Mouse (Mus musculus): ENCODE results near the gene Mrpl42.

Mrpl42 gene

GRCm38 (mm10) chr10:95514656-95515292 lies 13.0 kb upstream of the Mrpl42 start, which contains the start of gene Ube2n:
Gene Ube2n (plus strand): TSS chr10:95515145.
- peak; percentile 98 for DNase-seq

- DNase-seq: peak; percentile 27
Observed at GRCm38 (mm10) chr10:95513768-95514556, 12.2 kb upstream of the Mrpl42 start.

- no peak for DNase-seq
Observed at GRCm38 (mm10) chr10:95512635-95513034, 10.9 kb upstream of the Mrpl42 start.

- DNase-seq: no peak
Observed at GRCm38 (mm10) chr10:95509263-95509662, 7.5 kb upstream of the Mrpl42 start.

- DNase-seq: no peak
Observed at GRCm38 (mm10) chr10:95508793-95509192, 7.1 kb upstream of the Mrpl42 start.

GRCm38 (mm10) chr10:95508126-95508525 lies 6.4 kb upstream of the Mrpl42 start:
- DNase-seq: no peak

GRCm38 (mm10) chr10:95504341-95504740 lies 2.6 kb upstream of the Mrpl42 start:
- no peak for DNase-seq

- DNase-seq: no peak
Observed at GRCm38 (mm10) chr10:95503443-95504235, 1.9 kb upstream of the Mrpl42 start.

GRCm38 (mm10) chr10:95501033-95501432 lies 707 bp downstream of the Mrpl42 start:
- DNase-seq: no peak

GRCm38 (mm10) chr10:95494268-95494667 lies 7.5 kb downstream of the Mrpl42 start:
- DNase-seq: no peak

GRCm38 (mm10) chr10:95489653-95490052 lies 12.1 kb downstream of the Mrpl42 start:
- peak; percentile 35 for DNase-seq

- DNase-seq: no peak
Observed at GRCm38 (mm10) chr10:95477516-95477915, 24.2 kb downstream of the Mrpl42 start.

- DNase-seq: peak; percentile 85
Observed at GRCm38 (mm10) chr10:95475923-95476322, 25.8 kb downstream of the Mrpl42 start.

- no peak for DNase-seq
Observed at GRCm38 (mm10) chr10:95471889-95472547, 29.7 kb downstream of the Mrpl42 start.

GRCm38 (mm10) chr10:95471186-95471585 lies 30.6 kb downstream of the Mrpl42 start:
- DNase-seq: no peak

GRCm38 (mm10) chr10:95468894-95469293 lies 32.8 kb downstream of the Mrpl42 start:
- no peak for DNase-seq

- DNase-seq: no peak
Observed at GRCm38 (mm10) chr10:95465485-95465896, 36.2 kb downstream of the Mrpl42 start.

- no peak for DNase-seq
Observed at GRCm38 (mm10) chr10:95464527-95464926, 37.2 kb downstream of the Mrpl42 start.

GRCm38 (mm10) chr10:95462231-95462630 lies 39.5 kb downstream of the Mrpl42 start:
- no peak for DNase-seq

GRCm38 (mm10) chr10:95461053-95461553 lies 40.6 kb downstream of the Mrpl42 start:
- DNase-seq: no peak

GRCm38 (mm10) chr10:95458050-95458806 lies 43.5 kb downstream of the Mrpl42 start:
- DNase-seq: no peak

Data from thymus, postnatal 14 days (tissue).